Mouse (Mus musculus) spleen, adult 2 months (tissue): ENCODE results near the gene Prokr1. TPM values are rescaled to one million over a fixed set of nuclear protein-coding genes. Genes with fewer than 3 reads are reported as not detected.

Experiments used
- DNase-seq, 2 experiments: peaks; one replicate each; pipeline versions ENCODE4 v3.0.0 to v3.0.0-alpha.2; 2012 to 2021; ENCODE audit warnings: low spot score in 2 of 2, low read depth in 1 of 2
- H3K27ac ChIP-seq: fragments of 200-500 bp; 2 replicates; pipeline ENCODE4 v1.5.1; 2012; ENCODE audit warnings: low read length, inconsistent platforms; ENCODE audit not compliant: insufficient read depth
- H3K27me3 ChIP-seq: fragments of 200-500 bp; 2 replicates; pipeline ENCODE4 v1.6.1; 2012; ENCODE audit warnings: mild to moderate bottlenecking, moderate library complexity, low read length, inconsistent platforms; ENCODE audit not compliant: control insufficient read depth, insufficient read depth
- H3K36me3 ChIP-seq: fragments of 200-500 bp; 2 replicates; pipeline ENCODE4 v1.6.1; 2012; ENCODE audit warnings: mild to moderate bottlenecking, low read length, inconsistent platforms; ENCODE audit not compliant: control insufficient read depth, insufficient read depth
- H3K4me1 ChIP-seq: fragments of 200-500 bp; 2 replicates; pipeline ENCODE4 v1.6.1; 2011; ENCODE audit warnings: inconsistent platforms; ENCODE audit not compliant: control insufficient read depth, insufficient read depth, insufficient read length
- H3K4me3 ChIP-seq: fragments of 200-500 bp; 2 replicates; pipeline ENCODE4 v1.5.1; 2011; ENCODE audit warnings: mild to moderate bottlenecking, inconsistent platforms; ENCODE audit not compliant: insufficient read depth, insufficient read length; ENCODE audit errors: extremely low read depth
- CTCF ChIP-seq: fragments of 200-500 bp; IDR thresholded peaks from 2 replicates; pipeline ENCODE4 v1.5.1; 2011; ENCODE audit warnings: mild to moderate bottlenecking, inconsistent platforms; ENCODE audit not compliant: insufficient read depth, insufficient read length, insufficient replicate concordance; ENCODE audit errors: extremely low read depth
- POLR2A ChIP-seq: fragments of 200-500 bp; IDR thresholded peaks from 2 replicates; pipeline ENCODE4 v1.6.1; 2011; ENCODE audit warnings: low read depth, low read length, inconsistent platforms
- WGBS: fragments of 180-500 bp; shearing (Covaris S2); methylation state at CpG from one replicate; pipeline ENCODE4 v1.1.7; 2018; 5-methylcytosine and 5-hydroxymethylcytosine counted together
- polyA plus RNA-seq: library from polyadenylated mRNA; depleted of rRNA; stranded (reverse); fragments of >200 nt; gene quantifications from 2 replicates; pipeline ENCODE4 v1.2.3, GENCODE M21; 2012

Prokr1 gene
- polyA plus RNA-seq, 1 experiment: 1.4 TPM

- TF ChIP-seq CTCF: no peak
- no peak for TF ChIP-seq POLR2A
- WGBS: 88% methylated on average over 14 of the region's 14 CpGs
Observed at GRCm38 (mm10) chr6:87615696-87616083, 25.1 kb upstream of the Prokr1 start.

DNA sequence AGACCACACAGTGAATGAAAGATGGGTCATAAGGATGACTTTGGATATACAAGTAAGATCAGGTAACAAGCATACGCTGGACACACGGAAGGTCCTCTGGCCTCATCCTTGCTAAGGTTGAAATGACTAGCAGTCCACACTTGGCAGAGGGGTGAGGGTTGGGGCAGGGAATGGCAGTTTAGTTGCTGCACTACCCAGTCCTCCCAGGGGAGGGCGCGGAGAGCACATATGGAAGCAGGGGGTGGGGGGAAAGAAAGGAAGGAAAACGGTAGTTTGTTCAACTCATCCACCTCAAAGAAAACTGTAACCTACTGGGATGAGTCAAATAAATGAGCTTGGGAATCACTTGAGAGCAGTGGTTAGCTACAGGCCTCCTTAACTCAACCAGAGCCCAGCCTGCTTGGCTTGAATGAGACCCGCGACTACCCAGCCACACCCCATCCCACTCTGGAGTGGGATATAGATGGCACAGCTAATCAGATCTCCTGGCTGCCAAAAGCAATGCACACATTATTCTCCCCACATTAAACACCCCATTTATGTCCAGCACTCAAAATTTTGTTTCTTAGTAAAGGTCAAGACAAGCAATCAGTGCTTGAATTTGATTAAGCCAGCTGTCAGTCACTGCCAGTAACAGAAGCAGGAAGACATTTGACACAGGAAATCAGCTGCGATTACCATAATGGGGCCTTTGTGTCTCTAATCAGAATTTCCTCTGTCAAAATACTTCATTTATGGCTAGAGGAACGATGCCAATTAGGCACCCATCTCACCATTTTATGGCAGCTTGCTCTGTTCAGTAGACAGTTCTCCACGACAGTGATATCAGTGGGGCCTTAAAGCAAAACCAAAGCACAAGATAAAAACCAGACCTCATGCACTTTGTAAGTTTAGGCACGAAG lies 24.5 kb upstream of the Prokr1 start:
- no peaks in the 10 kb centered on the region for H3K4me1 ChIP-seq
- H3K4me3 ChIP-seq: no peak overlapping the region
- 62% methylated on average over 11 of the region's 11 CpGs for WGBS
- peak in 1 of 2 experiments; percentile 27 for DNase-seq
- no peak overlapping the region for H3K27ac ChIP-seq
- H3K27me3 ChIP-seq: no peaks in the 10 kb centered on the region
- TF ChIP-seq POLR2A (no peak), CTCF (peak; percentile 24; the same call in 1 of the 2 replicates)
- no peaks in the 10 kb centered on the region for H3K36me3 ChIP-seq

More at GRCm38 (mm10) chr6:87615696-87616083, 25.1 kb upstream of the Prokr1 start:
- Histone ChIP-seq H3K27ac (no peak overlapping the region), H3K4me3 (no peak overlapping the region), H3K27me3 (no peaks in the 10 kb centered on the region), H3K4me1 (no peaks in the 10 kb centered on the region), H3K36me3 (no peaks in the 10 kb centered on the region)
- peak in 1 of 2 experiments; percentile 18 for DNase-seq

GRCm38 (mm10) chr6:87599825-87600224 lies 9.3 kb upstream of the Prokr1 start:
- Histone ChIP-seq H3K27ac (no peak overlapping the region), H3K4me1 (peaks cover 5% of the 10 kb centered on the region; the same call in 1 of the 2 replicates), H3K4me3 (no peak overlapping the region), H3K36me3 (no peaks in the 10 kb centered on the region), H3K27me3 (no peaks in the 10 kb centered on the region)
- TF ChIP-seq CTCF: no peak
- no peak for TF ChIP-seq POLR2A
- DNase-seq: no peak

GRCm38 (mm10) chr6:87597116-87597833 lies 6.7 kb upstream of the Prokr1 start:
- H3K4me3 ChIP-seq: no peak overlapping the region
- no peaks in the 10 kb centered on the region for H3K36me3 ChIP-seq
- DNase-seq: peak in 1 of 2 experiments; percentile 7
- H3K27me3 ChIP-seq: no peaks in the 10 kb centered on the region
- WGBS: 49% methylated on average over 10 of the region's 10 CpGs
- TF ChIP-seq POLR2A (no peak), CTCF (no peak)
- no peak overlapping the region for H3K27ac ChIP-seq
- H3K4me1 ChIP-seq: peaks cover 5% of the 10 kb centered on the region; the same call in 1 of the 2 replicates

DNA sequence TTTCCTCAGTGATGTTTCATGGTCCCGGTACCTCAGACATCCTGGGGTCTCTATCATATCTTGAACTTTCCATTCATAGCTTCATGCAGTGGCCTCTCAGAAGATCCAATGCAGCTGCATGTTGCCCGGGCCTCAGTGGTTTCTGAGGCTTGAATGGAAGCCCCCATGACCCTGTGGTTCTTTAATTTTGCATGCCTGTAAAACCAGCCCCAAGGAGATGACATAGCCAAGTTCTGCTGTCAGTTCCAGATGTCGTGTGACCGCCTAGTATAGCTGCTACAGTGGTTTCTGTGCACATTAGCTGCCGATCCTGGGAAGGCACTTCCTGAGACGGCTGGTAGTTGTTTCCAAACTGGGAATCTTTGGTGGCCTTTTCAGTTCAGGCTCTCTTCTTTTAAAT lies 3.6 kb upstream of the Prokr1 start:
- no peaks in the 10 kb centered on the region for H3K27me3 ChIP-seq
- WGBS: 73% methylated on average over 6 of the region's 6 CpGs
- no peak overlapping the region for H3K27ac ChIP-seq
- no peak for DNase-seq
- TF ChIP-seq POLR2A (no peak), CTCF (no peak)
- no peak overlapping the region for H3K4me3 ChIP-seq
- H3K4me1 ChIP-seq: peaks cover 5% of the 10 kb centered on the region; the same call in 1 of the 2 replicates
- no peaks in the 10 kb centered on the region for H3K36me3 ChIP-seq

DNA sequence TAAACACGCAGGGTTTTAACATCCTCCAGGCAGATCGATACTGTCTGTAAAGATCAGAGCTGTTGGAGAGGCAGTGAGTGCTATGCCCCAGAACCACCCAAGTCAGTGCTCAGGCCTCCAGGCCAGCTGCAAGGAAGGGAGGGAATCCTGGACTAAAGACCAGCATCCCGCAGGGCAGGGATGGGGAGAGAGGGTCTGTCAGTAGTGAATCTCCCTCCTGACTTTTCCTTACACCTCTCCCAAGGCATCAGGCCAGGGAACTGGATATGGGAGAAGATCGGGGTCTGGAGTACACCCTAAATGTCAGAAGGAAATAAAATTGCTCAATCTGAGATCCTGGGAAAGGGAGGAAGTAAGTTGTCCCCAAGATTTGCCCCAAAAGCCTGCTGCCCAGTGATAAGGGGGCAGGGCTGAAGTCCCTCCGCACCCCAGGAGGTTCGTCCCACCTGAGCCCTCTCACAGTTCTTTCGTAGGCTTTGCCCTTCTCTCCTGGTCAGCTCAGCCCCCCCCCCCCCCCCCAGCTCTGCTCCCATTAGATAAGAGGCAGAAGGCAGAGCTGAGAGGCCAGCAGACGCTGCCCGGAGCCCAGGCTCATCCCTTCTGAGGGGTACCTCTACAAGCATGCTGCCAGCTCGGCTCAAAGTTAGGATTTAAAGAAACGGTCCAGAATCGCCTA lies 687 bp downstream of the Prokr1 start:
- Histone ChIP-seq H3K4me3 (peak overlapping the region; percentile 60), H3K27me3 (no peaks in the 10 kb centered on the region), H3K36me3 (no peaks in the 10 kb centered on the region), H3K4me1 (no peaks in the 10 kb centered on the region), H3K27ac (no peak overlapping the region)
- 34% methylated on average over 12 of the region's 12 CpGs for WGBS
- no peak for DNase-seq
- TF ChIP-seq CTCF (no peak), POLR2A (no peak)
